Mouse (Mus musculus) bone marrow macrophage, adult 2 months (primary cell): ENCODE data around the gene Ppp2r5a.

Experiments
- CTCF ChIP-seq: IDR thresholded peaks from 2 replicates; pipeline ENCODE4 v1.5.1; 2012; ENCODE audit warnings: low read depth, mild to moderate bottlenecking, low read length, moderate library complexity
- POLR2A ChIP-seq: IDR thresholded peaks from 2 replicates; pipeline ENCODE4 v1.6.1; 2012; ENCODE audit warnings: mild to moderate bottlenecking, low read depth, low read length, borderline replicate concordance

DNA sequence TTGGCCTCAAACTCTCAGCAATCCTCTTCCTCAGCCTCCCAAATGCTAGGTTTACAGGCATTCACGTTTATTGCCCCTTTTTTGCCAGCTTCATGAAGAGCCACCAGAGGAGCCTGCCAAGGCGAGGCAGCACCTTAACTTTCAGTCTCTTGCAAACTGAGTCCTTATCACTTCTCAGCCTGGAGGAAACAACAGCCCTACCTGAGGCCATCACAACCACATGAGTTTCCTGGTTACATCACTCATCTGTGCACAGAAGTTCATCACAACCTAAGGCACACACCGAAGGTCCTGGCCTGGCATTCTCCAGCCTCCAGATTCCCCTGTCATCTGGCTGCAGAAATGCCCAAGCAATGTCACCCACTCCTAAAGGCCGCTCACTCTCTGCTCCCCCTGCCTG is 19.1 kb upstream of the Ppp2r5a start:
- TF ChIP-seq CTCF (no peak), POLR2A (no peak)
